Mouse (Mus musculus): ENCODE measurements at regions not wholly inside any gene's neighbourhood (a gene's known extent, or its start where the extent isn't known, plus 50 kb on each side); places are given as distances from the start of the nearest gene placed in this dataset.

GRCm38 (mm10) chr4:124477359-124477868 is 133.2 kb downstream of the 3100002H09Rik start:
- Histone ChIP-seq H3K27ac (replicated peaks; ENCODE audit: low read depth, low read length) (no peak overlapping the region), H3K27me3 (ENCODE audit: control insufficient read depth, insufficient read depth, low read length) (peaks cover 61% of the 10 kb centered on the region), H3K9me3 (ENCODE audit: control insufficient read depth, low read length) (no peaks in the 10 kb centered on the region), H3K4me1 (ENCODE audit: control insufficient read depth, insufficient read depth, low read length) (peaks cover 12% of the 10 kb centered on the region), H3K4me3 (ENCODE audit: low read depth, low read length) (no peak overlapping the region), H3K36me3 (ENCODE audit: control insufficient read depth, insufficient read depth, low read length) (no peaks in the 10 kb centered on the region), H3K9ac (ENCODE audit: low read length) (no peak overlapping the region), H3K4me2 (ENCODE audit: low read depth, severe bottlenecking) (peak overlapping the region; percentile 25)
- DNase-seq (ENCODE audit: low spot score) (peak; percentile 54), ATAC-seq (ENCODE audit: insufficient number of reproducible peaks, low FRiP score, low TSS enrichment, low read depth) (no peak)
- 17% methylated on average over 14 of the region's 14 CpGs for WGBS

GRCm38 (mm10) chr4:124465229-124465820 is 145.3 kb downstream of the 3100002H09Rik start:
- WGBS, result 71% methylated on average over 18 of the region's 18 CpGs
- no peak overlapping the region for H3K9ac ChIP-seq (ENCODE audit: low read length)
- H3K36me3 ChIP-seq (ENCODE audit: control insufficient read depth, insufficient read depth, low read length), result no peaks in the 10 kb centered on the region
- H3K4me1 ChIP-seq (ENCODE audit: control insufficient read depth, insufficient read depth, low read length), result no peaks in the 10 kb centered on the region
- ATAC-seq (ENCODE audit: insufficient number of reproducible peaks, low FRiP score, low TSS enrichment, low read depth) (no peak), DNase-seq (ENCODE audit: low spot score) (no peak)
- H3K9me3 ChIP-seq (ENCODE audit: control insufficient read depth, low read length), result no peaks in the 10 kb centered on the region
- no peak overlapping the region for H3K4me2 ChIP-seq (ENCODE audit: low read depth, severe bottlenecking)
- no peak overlapping the region for H3K4me3 ChIP-seq (ENCODE audit: low read depth, low read length)
- H3K27me3 ChIP-seq (ENCODE audit: control insufficient read depth, insufficient read depth, low read length), result peaks cover 9% of the 10 kb centered on the region
- H3K27ac ChIP-seq (replicated peaks; ENCODE audit: low read depth, low read length), result no peak overlapping the region

- H3K27ac ChIP-seq (replicated peaks; ENCODE audit: low read depth, low read length), result no peak overlapping the region
- no peak overlapping the region for H3K9ac ChIP-seq (ENCODE audit: low read length)
- H3K4me2 ChIP-seq (ENCODE audit: low read depth, severe bottlenecking), result no peak overlapping the region
- ATAC-seq (ENCODE audit: insufficient number of reproducible peaks, low FRiP score, low TSS enrichment, low read depth) (no peak), DNase-seq (ENCODE audit: low spot score) (no peak)
- WGBS, result 15% methylated on average over 14 of the region's 14 CpGs
- H3K27me3 ChIP-seq (ENCODE audit: control insufficient read depth, insufficient read depth, low read length), result peaks cover 11% of the 10 kb centered on the region; the same call in 1 of the 2 replicates
- no peak overlapping the region for H3K4me3 ChIP-seq (ENCODE audit: low read depth, low read length)
- no peaks in the 10 kb centered on the region for H3K36me3 ChIP-seq (ENCODE audit: control insufficient read depth, insufficient read depth, low read length)
- peaks cover 5% of the 10 kb centered on the region; the same call in 1 of the 2 replicates for H3K4me1 ChIP-seq (ENCODE audit: control insufficient read depth, insufficient read depth, low read length)
- no peaks in the 10 kb centered on the region for H3K9me3 ChIP-seq (ENCODE audit: control insufficient read depth, low read length)
Measured at GRCm38 (mm10) chr4:124455511-124456338, 154.9 kb downstream of the 3100002H09Rik start.

GRCm38 (mm10) chr4:124451131-124451530 is 159.5 kb downstream of the 3100002H09Rik start:
- Histone ChIP-seq H3K27me3 (ENCODE audit: control insufficient read depth, insufficient read depth, low read length) (peaks cover under 1% of the 10 kb centered on the region; the same call in 1 of the 2 replicates), H3K27ac (replicated peaks; ENCODE audit: low read depth, low read length) (no peak overlapping the region), H3K4me2 (ENCODE audit: low read depth, severe bottlenecking) (no peak overlapping the region), H3K4me1 (ENCODE audit: control insufficient read depth, insufficient read depth, low read length) (peaks cover 4% of the 10 kb centered on the region; the same call in 1 of the 2 replicates), H3K4me3 (ENCODE audit: low read depth, low read length) (no peak overlapping the region), H3K9ac (ENCODE audit: low read length) (no peak overlapping the region), H3K36me3 (ENCODE audit: control insufficient read depth, insufficient read depth, low read length) (no peaks in the 10 kb centered on the region), H3K9me3 (ENCODE audit: control insufficient read depth, low read length) (no peaks in the 10 kb centered on the region)
- 53% methylated on average over 3 of the region's 3 CpGs for WGBS
- DNase-seq (ENCODE audit: low spot score) (no peak), ATAC-seq (ENCODE audit: insufficient number of reproducible peaks, low FRiP score, low TSS enrichment, low read depth) (no peak)

GRCm38 (mm10) chr4:124446615-124447014 is 164.0 kb downstream of the 3100002H09Rik start:
- Histone ChIP-seq H3K4me3 (ENCODE audit: low read depth, low read length) (no peak overlapping the region), H3K4me1 (ENCODE audit: control insufficient read depth, insufficient read depth, low read length) (peaks cover 4% of the 10 kb centered on the region; the same call in 1 of the 2 replicates), H3K27ac (replicated peaks; ENCODE audit: low read depth, low read length) (no peak overlapping the region), H3K4me2 (ENCODE audit: low read depth, severe bottlenecking) (no peak overlapping the region), H3K27me3 (ENCODE audit: control insufficient read depth, insufficient read depth, low read length) (peaks cover 40% of the 10 kb centered on the region), H3K9ac (ENCODE audit: low read length) (no peak overlapping the region), H3K36me3 (ENCODE audit: control insufficient read depth, insufficient read depth, low read length) (no peaks in the 10 kb centered on the region), H3K9me3 (ENCODE audit: control insufficient read depth, low read length) (no peaks in the 10 kb centered on the region)
- ATAC-seq (ENCODE audit: insufficient number of reproducible peaks, low FRiP score, low TSS enrichment, low read depth) (no peak), DNase-seq (ENCODE audit: low spot score) (no peak)
- 85% methylated on average over 8 of the region's 8 CpGs for WGBS

GRCm38 (mm10) chr4:124443613-124444108 is 166.9 kb downstream of the 3100002H09Rik start:
- Histone ChIP-seq H3K4me3 (ENCODE audit: low read depth, low read length) (no peak overlapping the region), H3K9me3 (ENCODE audit: control insufficient read depth, low read length) (no peaks in the 10 kb centered on the region), H3K4me2 (ENCODE audit: low read depth, severe bottlenecking) (no peak overlapping the region; the same call in 1 of the 2 replicates), H3K27ac (replicated peaks; ENCODE audit: low read depth, low read length) (no peak overlapping the region), H3K36me3 (ENCODE audit: control insufficient read depth, insufficient read depth, low read length) (no peaks in the 10 kb centered on the region), H3K9ac (ENCODE audit: low read length) (peak overlapping the region; percentile 22; the same call in 1 of the 2 replicates), H3K4me1 (ENCODE audit: control insufficient read depth, insufficient read depth, low read length) (peaks cover 4% of the 10 kb centered on the region; the same call in 1 of the 2 replicates), H3K27me3 (ENCODE audit: control insufficient read depth, insufficient read depth, low read length) (peaks cover 48% of the 10 kb centered on the region)
- WGBS, result 0% methylated on average over 9 of the region's 10 CpGs
- 0 out of 2 replicates have a peak, but pooled peaks have one; percentile 17 for ATAC-seq (ENCODE audit: insufficient number of reproducible peaks, low FRiP score, low TSS enrichment, low read depth)
- DNase-seq (ENCODE audit: low spot score), result no peak

GRCm38 (mm10) chr4:124443130-124443503 is 167.5 kb downstream of the 3100002H09Rik start:
- no peak overlapping the region for H3K4me2 ChIP-seq (ENCODE audit: low read depth, severe bottlenecking)
- no peaks in the 10 kb centered on the region for H3K36me3 ChIP-seq (ENCODE audit: control insufficient read depth, insufficient read depth, low read length)
- 11% methylated on average over 10 of the region's 10 CpGs for WGBS
- peaks cover 4% of the 10 kb centered on the region; the same call in 1 of the 2 replicates for H3K4me1 ChIP-seq (ENCODE audit: control insufficient read depth, insufficient read depth, low read length)
- H3K4me3 ChIP-seq (ENCODE audit: low read depth, low read length), result no peak overlapping the region
- peaks cover 48% of the 10 kb centered on the region for H3K27me3 ChIP-seq (ENCODE audit: control insufficient read depth, insufficient read depth, low read length)
- no peak overlapping the region for H3K27ac ChIP-seq (replicated peaks; ENCODE audit: low read depth, low read length)
- H3K9me3 ChIP-seq (ENCODE audit: control insufficient read depth, low read length), result no peaks in the 10 kb centered on the region
- DNase-seq (ENCODE audit: low spot score) (no peak), ATAC-seq (ENCODE audit: insufficient number of reproducible peaks, low FRiP score, low TSS enrichment, low read depth) (no peak)
- peak overlapping the region; percentile 22; the same call in 1 of the 2 replicates for H3K9ac ChIP-seq (ENCODE audit: low read length)

- Histone ChIP-seq H3K9me3 (ENCODE audit: control insufficient read depth, low read length) (no peaks in the 10 kb centered on the region), H3K27ac (replicated peaks; ENCODE audit: low read depth, low read length) (no peak overlapping the region), H3K4me3 (ENCODE audit: low read depth, low read length) (no peak overlapping the region), H3K4me1 (ENCODE audit: control insufficient read depth, insufficient read depth, low read length) (peaks cover 4% of the 10 kb centered on the region; the same call in 1 of the 2 replicates), H3K4me2 (ENCODE audit: low read depth, severe bottlenecking) (no peak overlapping the region), H3K27me3 (ENCODE audit: control insufficient read depth, insufficient read depth, low read length) (peaks cover 48% of the 10 kb centered on the region), H3K9ac (ENCODE audit: low read length) (no peak overlapping the region), H3K36me3 (ENCODE audit: control insufficient read depth, insufficient read depth, low read length) (no peaks in the 10 kb centered on the region)
- DNase-seq (ENCODE audit: low spot score) (no peak), ATAC-seq (ENCODE audit: insufficient number of reproducible peaks, low FRiP score, low TSS enrichment, low read depth) (no peak)
- 12% methylated on average over 10 of the region's 10 CpGs for WGBS
Measured at GRCm38 (mm10) chr4:124442491-124443129, 168.0 kb downstream of the 3100002H09Rik start.

Data from limb, embryonic 11.5 days (tissue).